Mouse (Mus musculus): ENCODE results near the gene Fam114a2.
A peak's percentile ranks its signal among the peaks of the same experiment; 100 is the strongest.

Fam114a2 gene

GRCm38 (mm10) chr11:57519304-57519703, 887 bp upstream of the Fam114a2 start:
- no peak for DNase-seq (ENCODE audit: low spot score in 2 of 2)

GRCm38 (mm10) chr11:57518751-57519148, 333 bp upstream of the Fam114a2 start:
- DNase-seq (ENCODE audit: low spot score in 2 of 2): no peak

- DNase-seq (ENCODE audit: low spot score in 2 of 2): no peak
Measured at GRCm38 (mm10) chr11:57516946-57517441, 1.4 kb downstream of the Fam114a2 start.

GRCm38 (mm10) chr11:57515218-57515617, 3.2 kb downstream of the Fam114a2 start:
- no peak for DNase-seq (ENCODE audit: low spot score in 2 of 2)

- no peak for DNase-seq (ENCODE audit: low spot score in 2 of 2)
Measured at GRCm38 (mm10) chr11:57506899-57507298, 11.5 kb downstream of the Fam114a2 start.

- DNase-seq (ENCODE audit: low spot score in 2 of 2): no peak
Measured at GRCm38 (mm10) chr11:57503155-57503554, 15.3 kb downstream of the Fam114a2 start.

- DNase-seq (ENCODE audit: low spot score in 2 of 2): no peak
Measured at GRCm38 (mm10) chr11:57498215-57498614, 20.2 kb downstream of the Fam114a2 start.

- DNase-seq (ENCODE audit: low spot score in 2 of 2): no peak
Measured at GRCm38 (mm10) chr11:57497701-57498100, 20.7 kb downstream of the Fam114a2 start.

GRCm38 (mm10) chr11:57496462-57497039, 21.9 kb downstream of the Fam114a2 start:
- no peak for DNase-seq (ENCODE audit: low spot score in 2 of 2)

- DNase-seq (ENCODE audit: low spot score in 2 of 2): no peak
Measured at GRCm38 (mm10) chr11:57488436-57488835, 30.0 kb downstream of the Fam114a2 start.

GRCm38 (mm10) chr11:57478077-57478476, 40.3 kb downstream of the Fam114a2 start:
- no peak for DNase-seq (ENCODE audit: low spot score in 2 of 2)

- no peak for DNase-seq (ENCODE audit: low spot score in 2 of 2)
Measured at GRCm38 (mm10) chr11:57475119-57475518, 43.3 kb downstream of the Fam114a2 start.

GRCm38 (mm10) chr11:57474296-57474941, 44.0 kb downstream of the Fam114a2 start:
- DNase-seq (ENCODE audit: low spot score in 2 of 2): no peak

GRCm38 (mm10) chr11:57470979-57471378, 47.4 kb downstream of the Fam114a2 start:
- no peak for DNase-seq (ENCODE audit: low spot score in 2 of 2)

GRCm38 (mm10) chr11:57470056-57470455, 48.4 kb downstream of the Fam114a2 start:
- DNase-seq (ENCODE audit: low spot score in 2 of 2): no peak

GRCm38 (mm10) chr11:57468706-57469105, 49.7 kb downstream of the Fam114a2 start:
- no peak for DNase-seq (ENCODE audit: low spot score in 2 of 2)

GRCm38 (mm10) chr11:57467159-57468110, 51.0 kb downstream of the Fam114a2 start:
- DNase-seq (ENCODE audit: low spot score in 2 of 2): peak; percentile 37 to 48

- no peak for DNase-seq (ENCODE audit: low spot score in 2 of 2)
Measured at GRCm38 (mm10) chr11:57465844-57466243, 52.6 kb downstream of the Fam114a2 start.

GRCm38 (mm10) chr11:57465025-57465424, 53.4 kb downstream of the Fam114a2 start:
- DNase-seq (ENCODE audit: low spot score in 2 of 2): peak in 1 of 2 experiments; percentile 14

GRCm38 (mm10) chr11:57459759-57460158, 58.7 kb downstream of the Fam114a2 start:
- peak; percentile 28 to 35 for DNase-seq (ENCODE audit: low spot score in 2 of 2)

GRCm38 (mm10) chr11:57454421-57454820, 64.0 kb downstream of the Fam114a2 start:
- no peak for DNase-seq (ENCODE audit: low spot score in 2 of 2)
